Mouse (Mus musculus): ENCODE results near the gene D7Ertd443e.

The D7Ertd443e gene

DNA sequence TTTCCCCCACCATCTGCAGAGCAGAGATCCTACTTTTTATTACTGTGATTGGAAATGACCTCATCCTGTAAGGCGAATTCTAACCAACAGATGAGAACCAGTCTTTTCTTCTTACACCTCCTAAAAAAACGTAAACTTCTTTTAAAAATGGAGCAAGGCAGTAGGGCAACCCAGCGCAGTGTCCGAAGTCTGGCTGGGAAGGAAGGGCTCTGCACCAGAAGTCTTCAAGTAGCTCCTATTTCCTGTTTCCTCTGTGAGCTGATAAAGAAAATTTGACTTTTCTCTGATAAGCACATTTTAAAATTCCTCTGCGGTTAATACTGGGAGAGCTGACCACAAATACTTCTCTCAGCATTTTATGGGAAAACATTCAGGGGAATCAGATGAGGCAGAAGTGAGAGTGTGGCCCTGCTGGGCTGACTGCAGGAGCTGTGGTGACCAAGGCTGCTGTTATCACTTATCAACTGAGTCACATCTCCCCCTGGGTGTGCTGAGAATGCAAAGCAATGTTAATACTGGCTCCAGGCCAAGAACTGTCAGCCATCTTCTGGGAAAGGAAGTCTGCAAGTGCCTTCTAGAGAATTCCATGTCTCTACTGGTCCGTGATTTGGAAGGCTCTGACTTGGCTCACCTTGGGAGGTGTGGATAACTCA, 97.8 kb downstream of the D7Ertd443e start:
- no peak for DNase-seq

DNA sequence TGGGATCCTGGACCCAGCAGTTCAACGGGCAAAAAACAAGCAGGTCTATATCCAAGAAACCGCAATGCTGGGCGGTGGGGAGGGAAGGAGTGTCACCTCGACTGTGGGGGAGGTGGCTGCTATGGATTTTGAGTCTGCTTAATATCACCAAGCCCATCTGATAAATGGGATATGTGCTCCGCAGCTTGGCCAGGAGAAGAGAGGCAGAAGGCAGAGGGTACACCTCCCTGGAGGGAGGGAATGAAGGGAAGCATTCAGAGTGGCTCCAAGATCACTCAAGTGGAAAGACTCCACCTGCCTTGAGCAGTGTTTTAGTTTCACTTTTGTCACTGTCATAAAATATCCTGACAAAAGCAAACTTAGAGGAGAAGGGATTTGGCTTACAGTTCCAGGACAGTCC, 112.5 kb downstream of the D7Ertd443e start:
- DNase-seq: peak in 1 of 2 experiments; percentile 5

GRCm38 (mm10) chr7:134272421-134272820, 113.0 kb downstream of the D7Ertd443e start:
- DNase-seq: no peak

DNA sequence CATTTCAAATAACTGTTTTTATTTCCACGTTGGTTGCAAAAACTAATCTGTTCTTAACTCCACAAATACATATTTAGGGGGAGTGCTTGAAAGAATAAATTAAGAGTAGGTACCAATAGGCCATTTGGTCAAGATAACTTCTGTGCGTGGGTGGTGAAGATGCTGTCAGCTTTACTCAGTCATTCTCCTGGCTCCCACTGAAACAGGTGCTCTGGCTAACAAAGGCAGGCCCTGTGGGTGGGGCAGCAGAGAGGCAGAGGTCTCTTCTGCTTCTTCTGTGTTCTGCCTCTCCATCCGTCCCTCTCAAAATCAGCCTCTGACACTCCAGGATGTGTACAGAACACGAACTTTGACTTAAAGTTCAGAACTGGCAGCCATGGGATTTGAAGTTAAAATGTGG, 119.7 kb downstream of the D7Ertd443e start:
- DNase-seq: no peak

DNA sequence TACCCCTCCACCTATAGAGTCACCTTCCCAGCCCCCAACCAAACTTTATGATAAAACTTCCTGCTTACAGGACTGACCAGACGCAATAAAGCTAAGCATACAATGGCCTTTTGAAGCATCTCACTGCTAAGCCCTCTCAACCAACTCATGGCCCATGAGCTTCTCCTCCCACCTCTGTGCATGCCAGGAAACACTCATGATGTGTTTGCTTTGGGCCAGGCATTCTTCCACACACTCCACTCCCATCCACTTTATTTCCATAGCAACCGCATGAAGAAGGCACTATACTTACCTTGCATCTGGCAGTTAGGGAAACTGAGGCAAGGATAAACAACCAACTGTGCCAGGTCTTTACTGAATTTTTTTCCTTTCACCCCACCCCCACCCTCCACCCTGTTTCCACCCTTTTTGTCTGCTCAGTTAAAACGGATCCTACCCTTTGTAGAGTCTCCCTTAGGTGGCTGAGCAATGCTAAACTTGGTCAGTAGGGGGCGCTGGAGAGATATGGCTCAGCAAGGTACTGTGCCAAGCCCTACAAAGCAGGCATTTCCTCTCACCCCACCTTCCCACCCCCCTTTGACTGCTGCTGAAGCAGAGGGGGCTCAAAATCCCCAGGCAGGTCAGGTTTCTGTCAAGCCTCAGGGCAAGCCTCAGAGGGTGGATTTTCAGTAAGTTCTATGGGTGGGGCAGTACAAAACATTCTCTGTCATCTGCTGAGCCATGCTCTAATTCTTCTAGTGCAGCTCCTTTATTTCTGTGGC, 122.1 kb downstream of the D7Ertd443e start:
- DNase-seq: peak; percentile 62 to 63

DNA sequence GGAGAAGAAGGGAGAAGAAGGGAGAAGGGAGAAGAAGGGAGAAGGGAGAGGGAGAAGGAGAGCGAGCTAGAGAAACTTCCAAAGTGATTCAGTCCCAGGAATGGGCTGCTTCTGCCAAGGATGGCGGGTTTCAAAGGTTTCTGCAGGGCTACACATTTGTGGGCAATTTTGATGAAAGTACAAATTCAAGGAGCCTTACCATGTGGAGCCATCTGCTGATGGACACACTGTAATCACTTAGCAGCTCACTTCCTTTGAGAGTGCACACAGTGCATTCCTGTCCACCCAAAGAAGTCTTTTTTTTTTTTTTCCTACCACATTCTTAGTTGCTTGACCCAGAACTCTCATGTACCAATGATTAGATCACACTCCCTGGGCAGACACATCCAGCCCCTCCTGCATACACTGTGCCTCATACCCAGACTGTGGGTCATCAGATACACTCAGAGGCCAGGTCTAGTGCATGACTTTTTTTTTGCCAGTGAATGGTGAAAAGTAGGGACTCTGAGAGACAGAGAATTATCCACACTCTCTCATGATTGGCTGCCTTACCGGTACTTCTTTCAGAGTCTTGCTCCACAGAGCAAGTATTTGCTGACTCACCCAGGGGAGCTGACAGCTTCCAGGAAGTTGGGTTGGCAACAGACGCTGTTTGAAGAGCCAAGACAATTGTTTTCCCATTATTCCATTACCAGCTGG, 124.3 kb downstream of the D7Ertd443e start:
- DNase-seq: no peak

GRCm38 (mm10) chr7:134250273-134250870, 135.1 kb downstream of the D7Ertd443e start:
- DNase-seq: no peak

GRCm38 (mm10) chr7:134248041-134248440, 137.4 kb downstream of the D7Ertd443e start:
- DNase-seq: no peak

GRCm38 (mm10) chr7:134246624-134247023, 138.8 kb downstream of the D7Ertd443e start:
- no peak for DNase-seq

DNA sequence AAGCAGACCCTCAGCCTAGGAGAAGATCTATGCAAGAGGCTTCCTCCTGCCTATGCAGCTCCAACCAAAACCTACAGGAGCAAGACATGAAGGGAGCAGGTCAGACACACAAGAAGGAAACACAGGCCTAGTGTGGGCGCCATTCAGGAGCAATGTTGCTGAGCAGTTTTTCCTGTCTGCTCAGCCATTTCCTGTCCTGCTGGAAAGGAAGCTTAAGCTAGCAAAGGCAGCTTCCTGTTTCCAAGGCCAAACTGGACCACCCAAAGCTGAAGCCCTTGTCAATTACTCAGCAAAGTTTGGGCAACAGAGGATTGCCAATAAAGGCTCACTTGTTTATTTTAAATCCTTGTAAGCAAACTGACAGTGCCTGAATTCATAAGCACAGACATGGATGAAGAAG, 142.7 kb downstream of the D7Ertd443e start:
- no peak for DNase-seq

- no peak for DNase-seq
These were observed 144.2 kb downstream of the D7Ertd443e start for GRCm38 (mm10) chr7:134241212-134241611.

GRCm38 (mm10) chr7:134240579-134240978, 144.9 kb downstream of the D7Ertd443e start:
- DNase-seq: no peak

- no peak for DNase-seq
These were observed 146.6 kb downstream of the D7Ertd443e start for GRCm38 (mm10) chr7:134238863-134239262.

DNA sequence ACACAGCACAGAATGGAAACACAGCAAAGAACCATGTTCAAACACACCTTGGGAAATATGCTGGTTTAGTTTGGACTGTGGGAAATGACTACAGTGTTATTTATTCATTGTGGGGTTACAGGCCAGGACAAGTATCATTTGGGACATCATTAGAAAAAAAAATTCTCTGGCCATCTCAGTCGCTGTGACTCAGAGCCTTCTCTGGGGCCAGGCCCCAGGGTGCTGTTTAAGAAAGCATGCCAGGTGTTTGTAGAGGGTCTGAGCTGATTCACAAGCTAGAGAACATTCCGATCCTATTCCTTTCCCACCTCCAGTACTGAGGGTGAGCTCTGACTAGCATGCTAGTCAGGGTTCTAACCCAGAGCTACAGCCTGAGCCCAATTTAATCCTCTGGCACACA, 148.1 kb downstream of the D7Ertd443e start:
- no peak for DNase-seq

DNA sequence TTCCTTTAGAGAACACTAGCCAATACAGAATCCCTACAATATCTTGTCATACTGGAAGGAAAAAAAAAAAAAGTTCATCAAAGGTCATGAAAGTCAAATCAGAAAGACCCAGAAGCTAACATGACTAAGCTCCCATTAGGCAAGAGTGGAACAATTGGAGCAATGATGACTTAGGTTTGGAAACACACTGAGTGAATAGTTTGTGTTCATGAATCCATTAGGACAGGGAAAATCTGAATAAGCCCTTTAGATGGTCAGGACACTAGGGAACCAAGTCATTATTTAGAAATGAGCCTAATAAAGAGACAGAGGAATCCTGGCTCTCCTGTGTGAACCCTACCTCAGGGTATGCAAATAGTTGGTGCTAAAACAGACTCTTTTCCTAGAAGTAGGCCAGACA, 148.7 kb downstream of the D7Ertd443e start:
- no peak for DNase-seq

- DNase-seq: no peak
These were observed 149.9 kb downstream of the D7Ertd443e start for GRCm38 (mm10) chr7:134235552-134235951.

DNA sequence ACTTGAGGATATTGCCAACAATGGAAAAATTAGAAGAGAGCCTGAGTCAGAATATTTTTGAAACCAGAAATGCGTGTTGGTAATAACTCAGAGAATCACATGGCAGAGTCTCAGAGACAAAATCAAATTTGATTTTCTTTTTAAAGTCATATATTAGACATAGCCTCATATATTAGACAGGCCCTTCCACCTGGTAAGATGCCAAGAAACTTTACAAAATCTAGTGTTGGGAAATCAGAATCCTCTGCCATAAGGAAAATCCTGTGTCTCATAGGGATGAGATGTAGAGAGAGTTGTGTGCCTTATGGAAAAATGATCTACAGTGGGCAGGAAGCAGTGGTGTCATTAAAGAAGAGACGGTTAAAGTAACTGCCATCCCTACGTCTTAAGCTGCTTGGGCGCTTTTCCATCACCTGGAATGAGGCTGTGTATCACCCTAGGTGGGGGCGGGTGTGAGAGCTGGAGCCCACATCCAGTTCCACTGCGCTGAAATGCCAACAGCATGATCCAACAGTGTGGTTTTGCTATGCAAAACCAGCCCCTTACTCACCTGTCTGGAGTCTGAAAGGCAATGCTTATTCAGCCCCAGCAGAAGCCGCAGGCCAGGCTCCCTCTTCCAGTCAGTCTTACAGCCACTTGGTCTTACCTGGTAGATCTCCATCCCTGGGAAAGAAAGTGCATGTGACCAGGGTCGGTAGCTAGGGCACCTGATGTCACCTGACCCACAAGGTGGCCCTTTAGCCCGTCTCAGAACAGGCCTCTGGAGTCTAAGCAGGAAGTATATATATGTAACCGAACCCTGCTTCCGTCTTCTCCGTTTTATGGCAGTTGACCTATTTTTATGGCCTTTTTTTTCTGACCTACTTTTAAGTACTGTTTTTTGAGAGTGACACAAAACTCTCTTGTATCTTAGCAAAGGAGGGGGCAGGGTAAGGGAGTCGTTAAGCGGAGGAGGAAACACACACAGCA, 153.8 kb downstream of the D7Ertd443e start, which contains the start of gene Adam12:
Adam12 (minus strand) TSS at position 769 of the 969 bp plus-strand sequence.
- DNase-seq: no peak

- DNase-seq: no peak
These were observed 154.8 kb downstream of the D7Ertd443e start for GRCm38 (mm10) chr7:134230708-134231107.

DNA sequence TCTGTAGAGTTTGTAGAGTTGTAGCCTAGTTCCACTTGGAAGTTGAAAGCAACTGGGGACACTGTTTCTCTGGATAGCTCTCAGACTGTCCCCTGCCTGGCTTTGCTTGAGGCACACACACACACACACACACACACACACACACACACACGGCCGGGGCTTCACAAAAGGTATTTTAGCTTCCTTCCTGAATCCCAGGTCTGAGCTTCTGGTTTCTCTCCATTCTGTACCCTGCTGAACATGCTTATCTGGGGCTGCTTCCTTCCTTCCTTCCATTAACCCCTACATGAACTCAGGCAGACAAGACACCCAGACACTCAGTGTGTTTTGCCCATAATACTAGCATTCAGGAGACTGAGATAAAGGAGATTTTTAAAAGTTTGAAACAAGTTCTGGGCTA, 155.6 kb downstream of the D7Ertd443e start:
- no peak for DNase-seq

DNA sequence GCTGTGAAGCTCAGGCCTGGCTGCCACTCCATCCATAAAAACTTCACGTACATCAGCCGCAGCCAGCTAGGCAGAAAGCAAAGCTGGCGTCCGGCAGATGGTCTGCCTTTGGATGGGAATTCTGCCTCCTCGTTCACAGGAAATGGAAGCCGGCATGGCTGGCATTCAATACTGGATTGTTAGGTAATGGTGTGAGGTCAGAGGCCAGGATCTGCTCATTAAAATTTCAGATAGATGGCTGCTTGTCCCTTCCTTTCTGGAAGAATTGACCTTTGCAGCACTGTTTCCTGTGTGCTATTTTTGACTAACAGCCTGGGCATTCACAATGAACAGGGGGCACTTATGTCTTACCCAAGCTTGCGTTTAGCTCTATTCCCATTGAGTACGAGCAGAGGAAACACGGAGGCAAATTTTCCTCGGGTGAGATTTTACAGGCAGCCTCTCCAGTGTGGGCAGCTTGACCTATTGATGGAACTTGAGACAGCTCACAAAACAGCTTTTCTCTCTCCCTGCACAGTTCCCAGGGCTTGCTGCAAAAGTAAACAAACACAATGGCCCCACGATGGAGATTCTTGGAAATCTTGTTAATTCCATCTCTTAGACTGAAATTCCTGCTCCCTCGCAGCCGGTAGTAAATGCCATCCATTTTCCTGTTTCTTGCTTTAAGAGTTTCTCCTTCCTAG, 157.5 kb downstream of the D7Ertd443e start:
- DNase-seq: peak in 1 of 2 experiments; percentile 11

GRCm38 (mm10) chr7:134227101-134227500, 158.4 kb downstream of the D7Ertd443e start:
- DNase-seq: no peak
